Mouse (Mus musculus) liver, adult 2 months (tissue): Measurements from ENCODE around the gene Baz2b. TPM values are rescaled to one million over a fixed set of nuclear protein-coding genes. Genes with fewer than 3 reads are reported as not detected.
A peak's percentile ranks its signal among the peaks of the same experiment; 100 is the strongest.

Experiments used
- DNase-seq: peaks from one replicate; pipeline ENCODE4 v3.0.0-alpha.2; 2011; ENCODE audit warnings: low read depth, low spot score; ENCODE audit errors: extremely low read depth
- H3K27ac ChIP-seq: fragments of 200-500 bp; replicated peaks from 2 replicates; pipeline ENCODE4 v1.5.1; 2012; ENCODE audit warnings: low read depth, mild to moderate bottlenecking, control low read depth, inconsistent platforms, low read length; ENCODE audit not compliant: insufficient read depth
- H3K27me3 ChIP-seq: fragments of 200-500 bp; 2 replicates; pipeline ENCODE4 v1.6.1; 2012; ENCODE audit warnings: mild to moderate bottlenecking, moderate library complexity, low read length, inconsistent platforms; ENCODE audit not compliant: control insufficient read depth, insufficient read depth
- H3K36me3 ChIP-seq: fragments of 200-500 bp; 2 replicates; pipeline ENCODE4 v1.6.1; 2012; ENCODE audit warnings: low read length, inconsistent platforms; ENCODE audit not compliant: control insufficient read depth, insufficient read depth
- H3K4me1 ChIP-seq: fragments of 200-500 bp; 2 replicates; pipeline ENCODE4 v1.6.1; 2011; ENCODE audit warnings: low read length; ENCODE audit not compliant: control insufficient read depth, insufficient read depth
- H3K4me3 ChIP-seq: fragments of 200-500 bp; 2 replicates; pipeline ENCODE4 v1.5.1; 2011; ENCODE audit warnings: low read depth, mild to moderate bottlenecking, control low read depth, low read length, moderate library complexity; ENCODE audit not compliant: insufficient read depth
- H3K79me2 ChIP-seq: fragments of 200-500 bp; 2 replicates; pipeline ENCODE4 v1.6.1; 2012; ENCODE audit warnings: inconsistent platforms, mild to moderate bottlenecking, low read length, moderate library complexity; ENCODE audit not compliant: control insufficient read depth, insufficient read depth
- H3K9ac ChIP-seq: fragments of 200-500 bp; 2 replicates; pipeline ENCODE4 v1.6.1; 2012; ENCODE audit warnings: low read depth, mild to moderate bottlenecking, control low read depth, inconsistent platforms, low read length
- CTCF ChIP-seq: fragments of 200-500 bp; IDR thresholded peaks from 2 replicates; pipeline ENCODE4 v1.5.1; 2011; ENCODE audit warnings: low read depth, low read length, control low read depth
- POLR2A ChIP-seq: fragments of 200-500 bp; IDR thresholded peaks from 2 replicates; pipeline ENCODE4 v1.6.1; 2011; ENCODE audit warnings: low read length, control low read depth; ENCODE audit not compliant: insufficient read depth; ENCODE audit errors: extremely low read depth
- WGBS: fragments of 180-500 bp; shearing (Covaris S2); methylation state at CpG from one replicate; pipeline ENCODE4 v1.1.7; 2018; 5-methylcytosine and 5-hydroxymethylcytosine counted together
- polyA plus RNA-seq: library from polyadenylated mRNA; depleted of rRNA; stranded (reverse); fragments of >200 nt; gene quantifications from 2 replicates; pipeline ENCODE4 v1.2.3, GENCODE M21; 2012; rRNA removed
- total RNA-seq: library from RNA; depleted of rRNA; stranded (reverse); fragments of >200 nt; gene quantifications from 2 replicates; pipeline ENCODE4 v1.2.3, GENCODE M21; 2014; rRNA removed

The Baz2b gene
- total RNA-seq (23.0 and 23.5 TPM in 2 replicates), polyA plus RNA-seq (2.9 and 4.8 TPM in 2 replicates)

- H3K27me3 ChIP-seq, result no peaks in the 10 kb centered on the region
- H3K4me3 ChIP-seq, result peak within 1 kb of the TSS; percentile 100
- H3K27ac ChIP-seq, result peak within 1 kb of the TSS; percentile 87
- H3K9ac ChIP-seq, result peak within 1 kb of the TSS; percentile 100
- H3K79me2 ChIP-seq, result peaks cover 28% of the 10 kb centered on the region
- peak; percentile 45 for DNase-seq
- H3K4me1 ChIP-seq, result peaks cover 17% of the 10 kb centered on the region
- WGBS, result under 1% methylated on average over 72 of the region's 109 CpGs
- peak; percentile 64; the same call in 1 of the 2 replicates for TF ChIP-seq POLR2A
- TF ChIP-seq CTCF, result peak; percentile 43; the same call in 1 of the 2 replicates
- peaks cover 2% of the 10 kb centered on the region; the same call in 1 of the 2 replicates for H3K36me3 ChIP-seq
Measured at GRCm38 (mm10) chr2:60209703-60210651, at the start of gene Baz2b, which contains the start of gene March7. Gene Baz2b, minus strand, starts transcription at chr2:60209839. Gene March7, plus strand, starts transcription at chr2:60209887.

- Histone ChIP-seq H3K4me1 (peaks cover 4% of the 10 kb centered on the region; the same call in 1 of the 2 replicates), H3K9ac (no peak overlapping the region), H3K36me3 (peaks cover 62% of the 10 kb centered on the region), H3K27me3 (no peaks in the 10 kb centered on the region), H3K79me2 (peaks cover 4% of the 10 kb centered on the region; the same call in 1 of the 2 replicates), H3K27ac (no peak overlapping the region), H3K4me3 (no peak overlapping the region)
- DNase-seq, result no peak
- no peak for TF ChIP-seq CTCF
- TF ChIP-seq POLR2A, result no peak
- 96% methylated on average over 5 of the region's 5 CpGs for WGBS
Measured at GRCm38 (mm10) chr2:60259186-60259585, 49.5 kb upstream of the Baz2b start.

GRCm38 (mm10) chr2:60256751-60257150 lies 47.1 kb upstream of the Baz2b start:
- no peak for TF ChIP-seq CTCF
- TF ChIP-seq POLR2A, result no peak
- Histone ChIP-seq H3K4me1 (peaks cover 4% of the 10 kb centered on the region; the same call in 1 of the 2 replicates), H3K79me2 (no peaks in the 10 kb centered on the region), H3K4me3 (no peak overlapping the region), H3K27me3 (no peaks in the 10 kb centered on the region), H3K36me3 (peaks cover 66% of the 10 kb centered on the region), H3K9ac (no peak overlapping the region), H3K27ac (no peak overlapping the region)
- DNase-seq, result no peak
- WGBS, result 89% methylated on average over 2 of the region's 2 CpGs

GRCm38 (mm10) chr2:60253506-60253905 lies 43.9 kb upstream of the Baz2b start:
- peaks cover 73% of the 10 kb centered on the region for H3K36me3 ChIP-seq
- no peak for TF ChIP-seq CTCF
- no peak for TF ChIP-seq POLR2A
- H3K4me1 ChIP-seq, result no peaks in the 10 kb centered on the region

GRCm38 (mm10) chr2:60252782-60253181 lies 43.1 kb upstream of the Baz2b start:
- H3K27me3 ChIP-seq, result no peaks in the 10 kb centered on the region
- H3K4me3 ChIP-seq, result no peak overlapping the region
- WGBS, result 58% methylated on average over 4 of the region's 4 CpGs

More at GRCm38 (mm10) chr2:60253506-60253905, 43.9 kb upstream of the Baz2b start:
- no peak overlapping the region for H3K4me3 ChIP-seq
- H3K9ac ChIP-seq, result no peak overlapping the region
- H3K79me2 ChIP-seq, result no peaks in the 10 kb centered on the region
- H3K27me3 ChIP-seq, result no peaks in the 10 kb centered on the region
- no peak overlapping the region for H3K27ac ChIP-seq
- no peak for DNase-seq

More at GRCm38 (mm10) chr2:60252782-60253181, 43.1 kb upstream of the Baz2b start:
- H3K27ac ChIP-seq, result no peak overlapping the region
- peaks cover 66% of the 10 kb centered on the region for H3K36me3 ChIP-seq
- no peak for DNase-seq
- no peaks in the 10 kb centered on the region for H3K79me2 ChIP-seq
- H3K9ac ChIP-seq, result no peak overlapping the region
- no peak for TF ChIP-seq POLR2A
- TF ChIP-seq CTCF, result no peak
- H3K4me1 ChIP-seq, result no peaks in the 10 kb centered on the region
